Mouse (Mus musculus) embryonic stem cell, embryonic (primary cell): ENCODE data around the gene Prm2.

ENCODE experiments used
- CTCF ChIA-PET, 4 experiments: fragments of 300-600 bp in 2 of 4; fragments of 350-600 bp in 2 of 4; sonication (Branson Sonifier 250); formaldehyde crosslinking; loops; one replicate each; lab custom pipeline; 2022; ENCODE audit warnings: inconsistent platforms in 2 of 4; lab: Charles Lee
- POLR2A ChIA-PET, 4 experiments: fragments of 300-600 bp in 2 of 4; fragments of 350-600 bp in 2 of 4; sonication (Branson Sonifier 250); formaldehyde crosslinking; loops; one replicate each; lab custom pipeline; 2022; ENCODE audit warnings: antibody characterized with exemption in 4 of 4, inconsistent platforms in 1 of 4; lab: Charles Lee

The Prm2 gene

GRCm38 (mm10) chr16:10796034-10796433, at the start of gene Prm2:
Gene Prm2 (minus strand): TSS chr16:10796134.
- POLR2A ChIA-PET: interaction anchor here in 1 of 4 experiments (1.4 kb wide), 1 partner anchor 9 kb away, joined by 3 read pairs; no protein-coding TSS in a partner anchor
- CTCF ChIA-PET: interaction anchor here in 2 of 4 experiments (0.6 to 0.9 kb wide), 2 partner anchors 9 to 50 kb away, joined by 5 to 6 read pairs; no protein-coding TSS in a partner anchor

GRCm38 (mm10) chr16:10844319-10844670, 48.4 kb upstream of the Prm2 start:
- ChIA-PET CTCF (interaction anchor here in 2 of 4 experiments (0.6 to 3.0 kb wide), 7 partner anchors 9 to 445 kb away, joined by 3 to 11 read pairs (median 3); partner anchors contain the start of genes Dexi (in 1 of the 2) and Socs1 (in 1 of the 2)), POLR2A (interaction anchor here in 3 of 4 experiments (0.7 to 2.6 kb wide), 6 partner anchors 9 to 96 kb away, joined by 3 to 12 read pairs (median 4); partner anchors contain the start of genes Rmi2 (in 1 of the 3) and Tnp2 (in 1 of the 3))

DNA sequence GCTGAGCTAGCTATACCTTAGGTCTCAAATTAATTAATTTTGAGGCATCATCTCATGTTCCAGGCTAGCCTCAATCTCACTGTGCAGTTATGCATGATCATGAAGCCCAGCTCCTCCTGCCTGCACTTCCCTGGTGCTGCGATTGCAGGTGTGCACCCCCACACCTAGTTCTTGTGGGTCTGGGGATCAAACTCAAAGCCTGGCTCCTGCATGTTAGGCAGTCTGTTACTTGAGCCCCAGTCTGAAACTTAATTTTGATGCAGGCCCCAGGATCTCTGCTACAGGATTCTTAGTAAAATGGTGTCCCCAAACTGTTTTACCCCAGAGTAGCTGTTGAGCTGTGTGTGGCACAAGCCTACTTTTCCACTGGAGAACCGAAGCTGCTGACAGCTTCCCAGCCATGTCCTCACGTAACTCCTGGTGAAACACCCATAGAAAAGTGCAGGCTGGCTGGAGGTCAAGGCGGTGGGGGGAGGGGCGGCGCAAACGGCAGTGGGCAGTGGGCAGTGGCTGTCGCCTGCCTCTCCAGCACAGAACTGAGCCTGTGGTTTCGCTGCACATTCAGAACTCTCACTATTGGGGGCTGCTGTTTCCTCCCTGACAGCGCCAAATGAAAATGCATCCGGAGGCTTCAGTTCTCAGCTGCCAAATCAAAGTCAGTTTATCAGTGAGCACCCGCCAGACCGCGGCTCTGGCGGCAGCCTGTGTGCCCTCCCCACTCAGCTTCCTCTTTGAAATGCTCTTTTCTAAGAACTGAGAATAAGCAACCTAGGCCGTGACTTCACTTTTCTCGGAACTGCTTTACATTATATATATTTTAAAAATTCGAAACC, 47.8 kb upstream of the Prm2 start:
- CTCF ChIA-PET: interaction anchor here in 2 of 4 experiments (0.6 to 3.0 kb wide), 8 partner anchors 8 to 445 kb away, joined by 3 to 11 read pairs (median 4); partner anchors contain the start of genes Dexi (in 1 of the 2) and Socs1 (in 1 of the 2)
- POLR2A ChIA-PET: interaction anchor here in 3 of 4 experiments (0.6 to 2.6 kb wide), 7 partner anchors 8 to 95 kb away, joined by 3 to 12 read pairs (median 4); partner anchors contain the start of genes Rmi2 (in 1 of the 3) and Tnp2 (in 1 of the 3)

DNA sequence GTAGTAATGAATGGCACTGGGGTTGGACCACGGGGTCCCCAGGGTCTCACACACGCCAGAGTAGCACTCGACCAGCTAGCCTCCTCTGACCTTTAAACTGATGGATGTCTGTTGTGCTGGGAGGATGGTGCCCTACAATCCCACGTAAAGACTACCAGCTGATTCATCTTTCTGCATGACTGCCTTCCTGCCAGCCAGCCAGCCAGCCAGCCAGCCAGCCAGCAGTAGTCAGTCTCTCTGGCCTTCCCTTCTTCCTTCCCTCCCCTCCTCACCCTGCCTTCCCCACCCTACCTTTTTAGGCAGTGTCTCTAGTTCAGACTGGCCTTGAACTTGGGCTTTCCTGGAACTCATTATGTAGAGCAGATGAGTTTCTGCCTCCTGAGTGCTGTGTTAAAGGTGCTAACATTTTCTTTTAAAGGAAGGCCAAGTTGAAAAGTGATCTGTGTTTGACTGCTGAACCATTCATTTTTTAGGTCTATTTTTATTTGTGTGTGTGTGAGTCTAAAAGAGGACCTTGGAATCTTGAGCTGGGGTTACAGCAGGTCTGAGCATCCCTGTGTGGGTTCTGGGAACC, 46.4 kb upstream of the Prm2 start:
- CTCF ChIA-PET: interaction anchor here in 3 of 4 experiments (0.6 to 3.0 kb wide), 5 partner anchors 38 to 297 kb away, joined by 3 to 11 read pairs (median 4); partner anchors contain the start of gene Socs1 (in 1 of the 3)
- POLR2A ChIA-PET: interaction anchor here in 1 of 4 experiments (0.6 kb wide), 1 partner anchor 158 kb away, joined by 3 read pairs; no protein-coding TSS in a partner anchor

DNA sequence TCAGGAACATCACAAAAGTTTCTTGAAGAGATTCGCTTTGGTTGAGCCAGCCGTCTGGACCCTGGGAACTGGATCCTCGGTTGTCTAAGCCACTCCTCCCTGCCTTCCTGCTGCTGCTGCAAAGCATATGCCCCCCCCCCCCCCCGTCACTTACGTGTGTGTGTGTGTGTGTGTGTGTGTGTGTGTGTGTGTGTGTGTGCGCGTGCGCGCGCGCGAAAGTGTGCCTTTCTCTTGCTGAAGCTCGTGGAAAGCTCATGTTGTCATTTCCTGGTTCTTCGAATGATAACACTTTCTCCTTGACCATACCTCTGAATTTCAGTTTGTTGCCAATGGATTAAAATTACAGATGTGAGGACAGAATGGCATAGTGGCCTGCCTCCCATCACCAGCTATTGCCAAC, 44.1 kb upstream of the Prm2 start:
- POLR2A ChIA-PET: interaction anchor here in 3 of 4 experiments (0.7 to 1.8 kb wide), 4 partner anchors 16 to 1578 kb away, joined by 3 to 6 read pairs (median 4); no protein-coding TSS in a partner anchor

GRCm38 (mm10) chr16:10838487-10839245, 42.7 kb upstream of the Prm2 start:
- ChIA-PET CTCF (interaction anchor here in 2 of 4 experiments (0.6 to 1.1 kb wide), 3 partner anchors 8 to 53 kb away, joined by 3 to 4 read pairs (median 3); partner anchors contain the start of gene Socs1 (in 1 of the 2)), POLR2A (interaction anchor here in 3 of 4 experiments (0.6 to 1.6 kb wide), 8 partner anchors 18 to 448 kb away, joined by 3 to 5 read pairs (median 3); no protein-coding TSS in a partner anchor)

More for the DNA sequence above, 44.1 kb upstream of the Prm2 start:
- CTCF ChIA-PET: interaction anchor here in 2 of 4 experiments (0.5 to 1.2 kb wide), 5 partner anchors 54 to 1284 kb away, joined by 3 to 7 read pairs (median 4); no protein-coding TSS in a partner anchor

- CTCF ChIA-PET: interaction anchor here in 1 of 4 experiments (1.0 kb wide), 1 partner anchor 8 kb away, joined by 3 read pairs; no protein-coding TSS in a partner anchor
- POLR2A ChIA-PET: no interaction called here
These were observed 42.0 kb upstream of the Prm2 start for GRCm38 (mm10) chr16:10837903-10838302.

GRCm38 (mm10) chr16:10837250-10837649, 41.3 kb upstream of the Prm2 start:
- ChIA-PET CTCF (no interaction called here), POLR2A (no interaction called here)

DNA sequence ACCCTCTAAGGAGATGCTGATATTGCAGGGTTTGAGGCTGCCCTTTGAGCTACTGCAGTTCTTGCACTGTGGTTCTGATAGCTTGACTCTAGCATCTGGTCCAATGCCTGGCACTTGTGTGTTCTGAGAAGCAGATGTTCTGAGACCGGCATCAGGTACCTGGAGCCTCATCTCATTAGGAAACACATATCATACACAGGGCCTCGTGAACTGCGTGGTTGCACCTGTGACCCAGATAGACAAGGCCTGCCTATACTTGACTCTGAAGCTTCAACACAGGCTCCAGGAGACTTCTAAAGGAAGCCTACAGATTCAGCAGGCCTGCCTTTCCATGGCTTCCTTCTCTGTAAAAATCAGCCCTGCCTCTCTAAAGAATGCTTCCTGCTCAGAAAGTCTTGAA, 40.5 kb upstream of the Prm2 start:
- ChIA-PET CTCF (interaction anchor here in 1 of 4 experiments (1.0 kb wide), 1 partner anchor 50 kb away, joined by 3 read pairs; no protein-coding TSS in a partner anchor), POLR2A (interaction anchor here in 2 of 4 experiments (1.4 to 2.1 kb wide), 2 partner anchors 7 to 51 kb away, joined by 4 to 8 read pairs; partner anchors contain the start of gene Socs1 (in 1 of the 2))

- ChIA-PET CTCF (interaction anchor here in 3 of 4 experiments (0.6 to 1.0 kb wide), 5 partner anchors 9 to 195 kb away, joined by 3 to 5 read pairs (median 3); partner anchors contain the start of gene Socs1 (in 1 of the 3)), POLR2A (interaction anchor here (0.6 to 2.1 kb wide), 25 partner anchors 9 to 477 kb away, joined by 3 to 12 read pairs (median 4); partner anchors contain the start of genes Dexi (in 1 of the 4), Nubp1 (in 1 of the 4), Socs1 (in 1 of the 4) and Tnp2 (in 1 of the 4))
These were observed 39.1 kb upstream of the Prm2 start, which contains the start of gene Rmi2 for GRCm38 (mm10) chr16:10834911-10835587. Gene Rmi2 (plus strand): TSS chr16:10835059.

DNA sequence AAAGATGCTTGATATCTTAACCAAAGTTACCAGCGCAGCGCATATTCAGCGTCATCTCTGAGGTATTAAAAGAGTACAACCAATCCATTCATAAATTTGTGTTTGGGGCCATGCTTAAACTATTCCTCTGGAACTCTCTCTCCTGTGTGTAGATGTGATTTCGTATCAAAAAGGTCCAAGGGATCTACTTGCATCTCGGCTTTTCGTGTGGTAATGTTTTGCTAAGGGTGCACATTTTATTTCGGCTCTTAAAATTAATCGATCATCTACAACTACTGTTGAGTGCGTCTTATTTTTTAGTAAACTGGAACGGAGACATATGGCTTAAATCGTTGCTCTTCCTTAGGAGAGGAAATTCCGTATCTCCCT, 38.6 kb upstream of the Prm2 start:
- POLR2A ChIA-PET: interaction anchor here (0.6 to 2.1 kb wide), 23 partner anchors 9 to 476 kb away, joined by 3 to 12 read pairs (median 4); partner anchors contain the start of genes Dexi (in 1 of the 4), Nubp1 (in 1 of the 4), Socs1 (in 1 of the 4) and Tnp2 (in 1 of the 4)
- CTCF ChIA-PET: interaction anchor here in 1 of 4 experiments (1.0 kb wide), 1 partner anchor 49 kb away, joined by 3 read pairs; the partner anchor contains the start of gene Socs1

DNA sequence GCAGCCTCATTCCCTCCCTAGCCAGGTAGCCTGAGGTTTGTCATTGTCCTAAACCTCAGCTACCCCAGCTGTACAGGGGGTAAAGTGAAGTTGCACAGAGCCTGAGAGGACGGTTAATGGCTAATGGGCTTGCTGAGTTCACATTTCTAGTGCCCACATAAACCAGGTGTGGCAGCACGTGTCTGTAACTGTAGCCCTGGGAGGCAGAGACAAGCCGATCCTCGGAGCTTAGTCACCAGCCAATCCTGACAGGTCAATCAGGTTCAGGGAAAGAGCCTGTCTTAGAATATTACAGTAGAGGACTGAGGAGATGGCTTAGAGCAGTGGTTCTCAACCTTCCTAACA, 32.5 kb upstream of the Prm2 start:
- ChIA-PET CTCF (interaction anchor here in 1 of 4 experiments (1.0 kb wide), 1 partner anchor 40 kb away, joined by 3 read pairs; the partner anchor contains the start of gene Tnp2), POLR2A (no interaction called here)

- ChIA-PET CTCF (interaction anchor here in 2 of 4 experiments (0.6 to 1.0 kb wide), 2 partner anchors 40 to 142 kb away, joined by 3 to 4 read pairs; partner anchors contain the start of gene Tnp2 (in 1 of the 2)), POLR2A (no interaction called here)
These were observed 32.0 kb upstream of the Prm2 start for GRCm38 (mm10) chr16:10827766-10828460.

DNA sequence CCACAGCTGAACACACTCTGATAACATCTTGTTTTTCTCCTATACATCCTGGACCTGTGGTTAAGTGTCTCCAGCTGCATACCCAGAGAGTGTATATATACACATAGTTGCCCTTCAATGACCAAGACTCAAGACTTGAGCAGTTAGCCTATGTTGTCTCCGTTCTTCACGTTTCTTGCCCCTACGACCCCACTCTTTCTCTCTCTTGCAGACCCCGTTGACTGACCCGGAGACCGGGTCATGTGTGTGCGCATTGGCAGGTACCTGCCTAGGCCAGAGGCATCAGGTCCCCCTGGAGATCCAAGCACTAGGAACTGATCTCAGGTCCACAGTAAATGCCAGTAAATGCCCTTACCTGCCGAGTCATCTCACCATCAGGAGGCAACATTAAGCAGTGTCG, 31.3 kb upstream of the Prm2 start:
- POLR2A ChIA-PET: no interaction called here
- CTCF ChIA-PET: interaction anchor here in 1 of 4 experiments (0.6 kb wide), 1 partner anchor 143 kb away, joined by 4 read pairs; no protein-coding TSS in a partner anchor

DNA sequence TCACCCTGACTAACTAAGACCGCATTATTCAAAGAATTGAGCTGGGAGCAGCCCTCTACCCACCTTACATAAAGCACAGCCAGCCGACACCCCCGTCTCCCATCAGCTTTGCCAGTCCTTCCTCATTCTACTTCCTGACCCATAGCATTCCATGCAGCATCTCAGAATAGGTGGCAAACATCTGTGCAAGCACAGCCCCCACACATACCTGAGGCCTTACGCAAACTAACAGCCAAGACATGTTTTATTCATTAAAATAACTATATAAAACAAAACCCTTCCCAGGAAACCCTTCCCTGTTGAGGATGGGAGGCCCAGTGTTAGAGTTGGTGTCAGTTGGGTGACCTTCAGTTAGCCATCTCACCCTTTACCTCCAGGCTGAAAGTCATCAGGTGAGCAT, 29.9 kb upstream of the Prm2 start:
- CTCF ChIA-PET: no interaction called here
- POLR2A ChIA-PET: no interaction called here

- POLR2A ChIA-PET: interaction anchor here in 1 of 4 experiments (0.6 kb wide), 1 partner anchor 9 kb away, joined by 3 read pairs; no protein-coding TSS in a partner anchor
- CTCF ChIA-PET: no interaction called here
These were observed 28.6 kb upstream of the Prm2 start for GRCm38 (mm10) chr16:10824536-10824935.
